Mouse (Mus musculus) CH12.LX (cell line): Measurements from ENCODE around the gene Ifit1bl2. TPM values are rescaled to one million over a fixed set of nuclear protein-coding genes. Genes with fewer than 3 reads are reported as not detected.
"Not testable (repeated sequence)": the region's sequence is repeated elsewhere in the genome, so short reads cannot be mapped to it uniquely, and the experiment has no call there.

Experiments
- DNase-seq: peaks from one replicate; pipeline ENCODE4 v3.0.0-alpha.2; 2013; ENCODE audit errors: extremely low read depth
- H3K27ac ChIP-seq: 2 replicates; pipeline ENCODE4 v1.5.1; 2012; ENCODE audit warnings: low read depth, mild to moderate bottlenecking, control low read depth, moderate library complexity; ENCODE audit not compliant: insufficient read depth
- H3K27me3 ChIP-seq: replicated peaks from 2 replicates; pipeline ENCODE3; 2012; ENCODE audit warnings: inconsistent platforms
- H3K36me3 ChIP-seq, 2 experiments: replicated peaks in 1 of 2; 2 replicates each; pipeline versions ENCODE3 to v1.6.1; 2012; ENCODE audit warnings: inconsistent platforms in 1 of 2, low read length in 1 of 2, mild to moderate bottlenecking in 1 of 2, mixed read lengths in 1 of 2, moderate library complexity in 1 of 2; ENCODE audit not compliant: control insufficient read depth in 1 of 2, insufficient read depth in 1 of 2
- H3K4me1 ChIP-seq, 2 experiments: 2 replicates each; pipeline ENCODE4 v1.6.1; 2012; ENCODE audit warnings: inconsistent platforms in 1 of 2, moderate library complexity in 1 of 2; ENCODE audit not compliant: insufficient read depth in 2 of 2, control insufficient read depth in 1 of 2
- H3K4me2 ChIP-seq: 2 replicates; pipeline ENCODE4 v1.6.1; 2012; ENCODE audit warnings: low read depth, mild to moderate bottlenecking, control low read depth; ENCODE audit not compliant: poor library complexity, insufficient read depth, severe bottlenecking
- H3K4me3 ChIP-seq, 3 experiments: fragments of 150-350 bp in 1 of 3; sonication (generic) in 1 of 3; replicated peaks in 1 of 3; 2 replicates each; pipeline versions ENCODE3 to v1.5.1; 2011 to 2012; ENCODE audit warnings: low read depth in 2 of 3, low read length in 2 of 3, mild to moderate bottlenecking in 2 of 3, moderate library complexity in 2 of 3, control low read depth in 1 of 3, improper control_type of control experiment in 1 of 3, inconsistent platforms in 1 of 3, mixed read lengths in 1 of 3; ENCODE audit not compliant: poor library complexity in 1 of 3
- H3K79me2 ChIP-seq: replicated peaks from 2 replicates; pipeline ENCODE4 v1.6.1; 2012; ENCODE audit warnings: mild to moderate bottlenecking, moderate library complexity; ENCODE audit not compliant: control insufficient read depth, poor library complexity, insufficient read depth, severe bottlenecking; ENCODE audit errors: extremely low read depth
- H3K9ac ChIP-seq: 2 replicates; pipeline ENCODE4 v1.6.1; 2012; ENCODE audit warnings: low read depth, mild to moderate bottlenecking, control low read depth, moderate library complexity; ENCODE audit not compliant: insufficient read depth
- H3K9me3 ChIP-seq: replicated peaks from 2 replicates; pipeline ENCODE3; 2012; ENCODE audit warnings: low read length, inconsistent platforms, mixed read lengths
- CTCF ChIP-seq, 2 experiments: IDR thresholded peaks in 1 of 2; conservative IDR thresholded peaks in 1 of 2; 2 replicates each; pipeline ENCODE4 v1.5.1; 2011 to 2012; ENCODE audit warnings: low read depth in 2 of 2, low read length in 2 of 2, improper control_type of control experiment in 1 of 2, inconsistent platforms in 1 of 2, mild to moderate bottlenecking in 1 of 2, moderate library complexity in 1 of 2
- EP300 ChIP-seq: IDR thresholded peaks from 2 replicates; pipeline ENCODE4 v1.6.1; 2011; ENCODE audit warnings: low read length, improper control_type of control experiment
- ETS1 ChIP-seq: conservative IDR thresholded peaks from 2 replicates; pipeline ENCODE4 v1.6.1; 2012; ENCODE audit warnings: low read depth, mild to moderate bottlenecking, inconsistent platforms, low read length, improper control_type of control experiment, moderate library complexity
- GABPA ChIP-seq: IDR thresholded peaks from 2 replicates; pipeline ENCODE4 v1.6.1; 2012; ENCODE audit warnings: low read depth, low read length, improper control_type of control experiment, inconsistent platforms; ENCODE audit not compliant: insufficient replicate concordance
- HCFC1 ChIP-seq: IDR thresholded peaks from 2 replicates; pipeline ENCODE4 v1.6.1; 2012; ENCODE audit warnings: low read depth, mild to moderate bottlenecking, inconsistent platforms, low read length, improper control_type of control experiment
- IRF4 ChIP-seq: IDR thresholded peaks from 2 replicates; pipeline ENCODE4 v1.6.1; 2014; ENCODE audit warnings: low read depth, mild to moderate bottlenecking, inconsistent platforms, low read length, improper control_type of control experiment
- JUN ChIP-seq: IDR thresholded peaks from 2 replicates; pipeline ENCODE4 v1.6.1; 2011; ENCODE audit warnings: low read depth, mild to moderate bottlenecking, low read length, improper control_type of control experiment, moderate library complexity; ENCODE audit not compliant: insufficient read depth
- JUND ChIP-seq: conservative IDR thresholded peaks from 2 replicates; pipeline ENCODE4 v1.6.1; 2011; ENCODE audit warnings: low read depth, low read length, improper control_type of control experiment
- KAT2A ChIP-seq: IDR thresholded peaks from 2 replicates; pipeline ENCODE4 v1.6.1; 2012; ENCODE audit warnings: low read length, improper control_type of control experiment, inconsistent platforms; ENCODE audit not compliant: insufficient replicate concordance
- MEF2A ChIP-seq: IDR thresholded peaks from 2 replicates; pipeline ENCODE4 v1.6.1; 2014; ENCODE audit warnings: low read depth, mild to moderate bottlenecking, inconsistent platforms, low read length, improper control_type of control experiment, borderline replicate concordance
- MXI1 ChIP-seq: IDR thresholded peaks from 2 replicates; pipeline ENCODE4 v1.6.1; 2011; ENCODE audit warnings: mild to moderate bottlenecking, low read depth, low read length, improper control_type of control experiment
- NELFE ChIP-seq: IDR thresholded peaks from 2 replicates; pipeline ENCODE4 v1.6.1; 2011; ENCODE audit warnings: low read depth, low read length, improper control_type of control experiment
- POLR2A ChIP-seq: IDR thresholded peaks from 2 replicates; pipeline ENCODE4 v1.6.1; 2011; ENCODE audit warnings: low read depth, mild to moderate bottlenecking, improper control_type of control experiment, low read length
- RAD21 ChIP-seq: IDR thresholded peaks from 2 replicates; pipeline ENCODE4 v1.6.1; 2011; ENCODE audit warnings: low read depth, mild to moderate bottlenecking, low read length, improper control_type of control experiment, moderate library complexity
- SMC3 ChIP-seq: IDR thresholded peaks from 2 replicates; pipeline ENCODE4 v1.6.1; 2011; ENCODE audit warnings: low read depth, low read length, improper control_type of control experiment
- TBP ChIP-seq: conservative IDR thresholded peaks from 2 replicates; pipeline ENCODE4 v1.6.1; 2011; ENCODE audit warnings: low read depth, low read length, improper control_type of control experiment
- TCF12 ChIP-seq: IDR thresholded peaks from 2 replicates; pipeline ENCODE4 v1.6.1; 2014; ENCODE audit warnings: low read depth, mild to moderate bottlenecking, inconsistent platforms, low read length, improper control_type of control experiment
- UBTF ChIP-seq: IDR thresholded peaks from 2 replicates; pipeline ENCODE4 v1.6.1; 2012; ENCODE audit warnings: low read depth, mild to moderate bottlenecking, inconsistent platforms, low read length, improper control_type of control experiment, moderate library complexity
- USF1 ChIP-seq: IDR thresholded peaks from 2 replicates; pipeline ENCODE4 v1.6.1; 2014; ENCODE audit warnings: low read depth, mild to moderate bottlenecking, inconsistent platforms, low read length, improper control_type of control experiment
- ZKSCAN1 ChIP-seq: IDR thresholded peaks from 2 replicates; pipeline ENCODE4 v1.6.1; 2012; ENCODE audit warnings: low read depth, inconsistent platforms, low read length, improper control_type of control experiment, borderline replicate concordance
- ZMIZ1 ChIP-seq: IDR thresholded peaks from 2 replicates; pipeline ENCODE4 v1.6.1; 2012; ENCODE audit warnings: low read depth, mild to moderate bottlenecking, inconsistent platforms, low read length, improper control_type of control experiment
- ZNF384 ChIP-seq: IDR thresholded peaks from 2 replicates; pipeline ENCODE4 v1.6.1; 2012; ENCODE audit warnings: low read depth, low read length, improper control_type of control experiment, inconsistent platforms
- dilution Hi-C: fragments of 300-500 bp; cut with MboI; formaldehyde crosslinking; loops from 2 replicates; pipeline ENCODE4 v1.14.3; 2020; ENCODE audit warnings: low sequenced_read_pairs; ENCODE audit not compliant: extremely low pct_unique_long_range_greater_than_20kb, extremely low pct_ligation_motif_present
- in situ Hi-C: fragments of 300-500 bp; cut with MboI; formaldehyde crosslinking; loops from 3 replicates; pipeline ENCODE4 v1.14.3; 2019; ENCODE audit warnings: low sequenced_read_pairs, low pct_ligation_motif_present, low pct_unique_long_range_greater_than_20kb, mixed read lengths
- polyA plus RNA-seq: library from polyadenylated mRNA; unstranded; fragments of >175 nt; gene quantifications from 2 replicates; pipeline ENCODE4 v1.2.1, GENCODE M21; 2012; ENCODE audit warnings: low read depth; ENCODE audit not compliant: insufficient read length
- total RNA-seq, 2 experiments: library from RNA; depleted of rRNA; stranded (reverse); fragments of 300-350 nt in 1 of 2; fragments of >200 nt in 1 of 2; gene quantifications; 2 replicates each; pipeline ENCODE4 v1.2.3; 2012 to 2014

The Ifit1bl2 gene
- total and polyA plus RNA-seq, 3 experiments = 0.08 to 0.24 TPM; not detected in 1

DNA sequence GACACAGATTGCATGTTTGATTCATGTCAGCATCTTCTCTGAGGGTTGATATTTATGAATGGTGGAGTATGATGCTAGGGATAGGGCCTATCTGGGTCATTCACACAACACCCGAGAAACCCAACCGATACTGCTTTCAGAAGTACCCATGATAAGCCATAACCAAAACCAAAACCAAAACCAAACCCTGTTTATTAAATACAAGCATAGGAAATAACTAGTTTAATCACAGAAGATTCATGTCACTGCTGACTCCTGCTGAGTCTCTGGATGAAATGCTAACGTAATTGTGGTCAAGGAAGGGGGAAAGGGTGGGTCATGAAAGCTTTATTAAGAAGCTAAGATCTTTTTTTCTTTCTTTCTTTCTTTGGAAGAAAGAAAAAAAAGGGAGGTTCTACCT lies 9.7 kb upstream of the Ifit1bl2 start:
- Histone ChIP-seq H3K9ac (no peak overlapping the region), H3K4me2 (no peak overlapping the region), H3K27me3 (no peaks in the 10 kb centered on the region), H3K9me3 (no peaks in the 10 kb centered on the region), H3K36me3 (no peaks in the 10 kb centered on the region), H3K4me3 (no peak overlapping the region), H3K4me1 (peaks cover 0 to 8% of the 10 kb centered on the region in 2 experiments; a peak in 1 of 4 replicates), H3K79me2 (no peaks in the 10 kb centered on the region)
- no peak for DNase-seq
- dilution Hi-C loops = no loop called here
- in situ Hi-C loops = no loop called here
- TF ChIP-seq EP300 (no peak), MXI1 (no peak), SMC3 (no peak), ZNF384 (no peak)
- TF ChIP-seq, all 38 proteins: peak for 0
- no peak overlapping the region for H3K27ac ChIP-seq

DNA sequence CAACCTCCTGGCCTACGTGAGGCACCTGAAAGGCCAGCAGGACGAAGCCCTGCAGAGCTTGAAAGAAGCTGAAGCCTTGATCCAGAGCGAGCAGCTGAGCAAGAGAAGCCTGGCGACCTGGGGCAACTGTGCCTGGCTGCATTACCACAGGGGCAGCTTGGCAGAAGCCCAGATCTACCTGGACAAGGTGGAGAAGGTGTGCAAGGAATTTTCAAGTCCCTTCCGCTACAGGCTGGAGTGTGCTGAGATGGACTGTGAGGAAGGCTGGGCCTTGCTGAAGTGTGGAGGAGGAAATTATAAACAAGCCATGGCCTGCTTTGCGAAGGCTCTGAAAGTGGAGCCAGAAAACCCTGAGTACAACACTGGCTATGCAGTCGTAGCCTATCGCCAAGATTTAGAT lies 7.1 kb upstream of the Ifit1bl2 start:
- H3K36me3 ChIP-seq, DNase-seq, H3K79me2 ChIP-seq, H3K9ac ChIP-seq, H3K4me3 ChIP-seq, H3K27ac ChIP-seq, H3K4me1 ChIP-seq, in situ Hi-C loops, H3K27me3 ChIP-seq, H3K4me2 ChIP-seq, dilution Hi-C loops, H3K9me3 ChIP-seq: not testable (repeated sequence)

DNA sequence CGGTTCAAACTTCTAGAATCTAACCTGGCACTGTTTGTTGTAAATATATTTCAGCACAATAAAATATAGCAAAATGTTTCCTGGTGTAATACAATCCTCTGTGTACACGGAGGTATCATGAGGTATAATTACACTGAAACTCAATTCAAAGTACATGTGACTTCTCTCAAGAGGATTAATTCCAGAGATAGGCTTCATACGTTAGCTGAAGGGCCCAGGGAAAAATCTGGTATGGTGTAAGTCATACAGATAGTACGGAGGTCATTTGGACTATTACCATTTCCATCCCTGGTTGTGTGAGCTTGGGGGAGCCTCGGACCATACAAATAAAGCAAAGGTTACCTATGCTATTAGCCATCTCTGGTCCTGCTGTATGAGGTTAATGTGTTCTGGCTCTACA lies 2.1 kb upstream of the Ifit1bl2 start:
- Histone ChIP-seq H3K79me2 (no peaks in the 10 kb centered on the region), H3K27me3 (no peaks in the 10 kb centered on the region), H3K36me3 (no peaks in the 10 kb centered on the region), H3K27ac (no peak overlapping the region), H3K4me2 (no peak overlapping the region), H3K4me3 (no peak overlapping the region), H3K9ac (no peak overlapping the region), H3K9me3 (no peaks in the 10 kb centered on the region), H3K4me1 (peaks cover 4 to 26% of the 10 kb centered on the region in 2 experiments; a peak in 3 of 4 replicates)
- TF ChIP-seq USF1 (no peak), CTCF (conservative IDR thresholded peaks at IDR 0.05 in 1 of 2, IDR thresholded peaks at IDR 0.05 in 1 of 2; ENCODE audit: low read depth in 2 of 2, low read length in 2 of 2) (no peak), IRF4 (no peak), TCF12 (no peak), ZMIZ1 (no peak), GABPA (no peak), KAT2A (no peak), TBP (no peak), ZKSCAN1 (no peak), MEF2A (no peak), POLR2A (no peak), JUN (no peak), UBTF (no peak), JUND (no peak), ETS1 (no peak), MXI1 (no peak), HCFC1 (no peak), NELFE (no peak), RAD21 (no peak)
- dilution Hi-C loops (no loop called here), in situ Hi-C loops (no loop called here)
- DNase-seq = no peak
